Mouse (Mus musculus): ENCODE measurements around the gene Lipc. TPM values are rescaled to one million over a fixed set of nuclear protein-coding genes. Genes with fewer than 3 reads are reported as not detected.

The Lipc gene
- polyA plus RNA-seq, 1 experiment from 2014 or later, result not detected

GRCm38 (mm10) chr9:70981721-70982120, 29.7 kb upstream of the Lipc start:
- ATAC-seq, result peak; percentile 78
- 52% methylated on average over 1 of the region's 1 CpGs for WGBS

DNA sequence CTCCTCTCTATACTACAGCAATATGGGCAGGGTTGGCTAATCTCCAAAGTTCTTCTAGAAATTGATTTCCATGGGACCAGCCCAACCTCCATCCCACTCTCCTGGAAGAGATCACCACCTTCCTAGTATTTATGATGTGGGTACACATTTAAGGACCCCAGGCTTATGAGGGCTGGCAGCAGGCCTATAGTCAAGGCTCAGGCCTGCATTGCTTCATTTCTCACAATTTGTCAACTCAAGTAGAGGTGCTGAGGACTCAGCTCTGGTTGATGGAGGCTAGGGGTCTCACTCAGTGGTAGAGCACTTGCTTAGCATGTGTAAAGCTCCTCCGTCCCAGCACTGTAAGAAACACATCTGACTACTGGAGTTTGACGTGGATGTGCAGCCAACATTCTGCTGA, 27.6 kb upstream of the Lipc start:
- 95% methylated on average over 2 of the region's 2 CpGs for whole genome bisulfite sequencing
- no peak for TF ChIP-seq CTCF (IDR thresholded peaks at IDR 0.05; ENCODE audit: low read depth)
- no peak overlapping the region for H3K4me2 ChIP-seq (replicated peaks; ENCODE audit: low read depth)
- H3K9ac ChIP-seq (ENCODE audit: low read depth, low read length), result no peak overlapping the region
- no peak for ATAC-seq
- no peaks in the 10 kb centered on the region for H3K4me1 ChIP-seq (replicated peaks; ENCODE audit: control insufficient read depth, insufficient read depth, low read length)
- H3K27ac ChIP-seq (ENCODE audit: low read depth, low read length), result no peak overlapping the region
- 0 out of 2 replicates have a peak, but pooled peaks cover 3% of the 10 kb centered on the region for H3K9me3 ChIP-seq (ENCODE audit: control insufficient read depth)
- no peak overlapping the region for H3K4me3 ChIP-seq (ENCODE audit: low read depth, low read length)
- no peaks in the 10 kb centered on the region for H3K36me3 ChIP-seq (ENCODE audit: control insufficient read depth, insufficient read depth)
- H3K27me3 ChIP-seq (replicated peaks; ENCODE audit: control insufficient read depth, insufficient read depth, low read length), result no peaks in the 10 kb centered on the region

More at GRCm38 (mm10) chr9:70981721-70982120, 29.7 kb upstream of the Lipc start:
- Histone ChIP-seq H3K9ac (ENCODE audit: low read depth, low read length) (no peak overlapping the region), H3K27me3 (replicated peaks; ENCODE audit: control insufficient read depth, insufficient read depth, low read length) (no peaks in the 10 kb centered on the region), H3K9me3 (ENCODE audit: control insufficient read depth) (0 out of 2 replicates have a peak, but pooled peaks cover 3% of the 10 kb centered on the region), H3K4me3 (ENCODE audit: low read depth, low read length) (no peak overlapping the region), H3K4me2 (replicated peaks; ENCODE audit: low read depth) (no peak overlapping the region), H3K36me3 (ENCODE audit: control insufficient read depth, insufficient read depth) (no peaks in the 10 kb centered on the region), H3K4me1 (replicated peaks; ENCODE audit: control insufficient read depth, insufficient read depth, low read length) (no peaks in the 10 kb centered on the region), H3K27ac (ENCODE audit: low read depth, low read length) (no peak overlapping the region)
- no peak for TF ChIP-seq CTCF (IDR thresholded peaks at IDR 0.05; ENCODE audit: low read depth)

GRCm38 (mm10) chr9:70979171-70979570, 27.1 kb upstream of the Lipc start:
- no peak overlapping the region for H3K9ac ChIP-seq (ENCODE audit: low read depth, low read length)
- H3K36me3 ChIP-seq (ENCODE audit: control insufficient read depth, insufficient read depth), result no peaks in the 10 kb centered on the region
- H3K27ac ChIP-seq (ENCODE audit: low read depth, low read length), result no peak overlapping the region
- 86% methylated on average over 5 of the region's 5 CpGs for WGBS
- no peak overlapping the region for H3K4me2 ChIP-seq (replicated peaks; ENCODE audit: low read depth)
- H3K9me3 ChIP-seq (ENCODE audit: control insufficient read depth), result 0 out of 2 replicates have a peak, but pooled peaks cover 3% of the 10 kb centered on the region
- no peak for ATAC-seq
- H3K4me1 ChIP-seq (replicated peaks; ENCODE audit: control insufficient read depth, insufficient read depth, low read length), result no peaks in the 10 kb centered on the region
- no peak overlapping the region for H3K4me3 ChIP-seq (ENCODE audit: low read depth, low read length)
- H3K27me3 ChIP-seq (replicated peaks; ENCODE audit: control insufficient read depth, insufficient read depth, low read length), result no peaks in the 10 kb centered on the region
- TF ChIP-seq CTCF (IDR thresholded peaks at IDR 0.05; ENCODE audit: low read depth), result no peak

DNA sequence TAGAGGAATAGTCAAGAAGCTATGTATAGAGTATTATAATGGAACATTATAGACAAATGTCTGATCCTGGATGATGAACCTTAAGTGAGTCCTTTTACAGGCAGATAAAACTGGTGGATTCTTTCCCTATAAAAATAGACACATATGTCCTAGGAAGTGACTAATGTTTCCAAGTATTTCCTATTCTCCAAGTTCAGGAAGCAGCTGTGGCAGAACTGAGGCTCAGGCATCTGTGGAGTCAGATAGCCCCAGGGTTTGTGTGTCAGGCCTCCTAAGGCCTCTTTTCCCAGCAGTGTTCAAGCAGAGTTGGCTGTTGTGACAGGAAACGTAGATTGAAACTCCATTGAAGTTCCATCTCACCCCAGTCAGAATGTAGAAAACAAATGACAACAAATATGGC, 25.4 kb upstream of the Lipc start:
- H3K4me3 ChIP-seq (ENCODE audit: low read depth, low read length), result no peak overlapping the region
- no peak overlapping the region for H3K27ac ChIP-seq (ENCODE audit: low read depth, low read length)
- no peak for TF ChIP-seq CTCF (IDR thresholded peaks at IDR 0.05; ENCODE audit: low read depth)
- H3K9ac ChIP-seq (ENCODE audit: low read depth, low read length), result no peak overlapping the region
- WGBS, result 75% methylated on average over 1 of the region's 1 CpGs
- 0 out of 2 replicates have a peak, but pooled peaks cover 3% of the 10 kb centered on the region for H3K9me3 ChIP-seq (ENCODE audit: control insufficient read depth)
- ATAC-seq, result no peak
- no peaks in the 10 kb centered on the region for H3K27me3 ChIP-seq (replicated peaks; ENCODE audit: control insufficient read depth, insufficient read depth, low read length)
- no peaks in the 10 kb centered on the region for H3K36me3 ChIP-seq (ENCODE audit: control insufficient read depth, insufficient read depth)
- H3K4me1 ChIP-seq (replicated peaks; ENCODE audit: control insufficient read depth, insufficient read depth, low read length), result no peaks in the 10 kb centered on the region
- no peak overlapping the region for H3K4me2 ChIP-seq (replicated peaks; ENCODE audit: low read depth)

GRCm38 (mm10) chr9:70975921-70976320, 23.9 kb upstream of the Lipc start:
- Histone ChIP-seq H3K27me3 (replicated peaks; ENCODE audit: control insufficient read depth, insufficient read depth, low read length) (0 out of 2 replicates have a peak, but pooled peaks cover 3% of the 10 kb centered on the region), H3K9me3 (ENCODE audit: control insufficient read depth) (0 out of 2 replicates have a peak, but pooled peaks cover 3% of the 10 kb centered on the region), H3K36me3 (ENCODE audit: control insufficient read depth, insufficient read depth) (no peaks in the 10 kb centered on the region), H3K9ac (ENCODE audit: low read depth, low read length) (no peak overlapping the region), H3K4me2 (replicated peaks; ENCODE audit: low read depth) (no peak overlapping the region), H3K4me3 (ENCODE audit: low read depth, low read length) (no peak overlapping the region), H3K27ac (ENCODE audit: low read depth, low read length) (no peak overlapping the region), H3K4me1 (replicated peaks; ENCODE audit: control insufficient read depth, insufficient read depth, low read length) (no peaks in the 10 kb centered on the region)
- TF ChIP-seq CTCF (IDR thresholded peaks at IDR 0.05; ENCODE audit: low read depth), result no peak
- WGBS, result 97% methylated on average over 2 of the region's 2 CpGs
- no peak for ATAC-seq

DNA sequence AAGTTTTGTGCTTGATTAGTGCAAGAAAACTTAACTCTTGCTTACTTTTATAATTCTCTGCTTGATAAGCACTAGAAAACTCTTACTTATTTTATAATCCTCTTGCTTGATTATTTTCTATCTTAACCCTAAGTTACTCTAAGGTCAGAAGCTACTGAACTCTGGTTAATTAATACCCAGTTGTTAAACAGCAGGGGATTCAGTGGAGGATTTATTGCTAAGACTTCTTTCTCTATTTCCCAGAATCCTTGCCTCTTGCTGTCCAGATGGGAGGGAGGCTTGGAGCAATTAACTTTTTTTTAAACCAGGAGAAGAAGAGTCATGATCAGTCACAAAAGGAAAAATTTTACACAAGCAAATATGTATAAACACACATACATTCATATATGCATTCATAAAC, 21.3 kb upstream of the Lipc start:
- no peak for TF ChIP-seq CTCF (IDR thresholded peaks at IDR 0.05; ENCODE audit: low read depth)
- Histone ChIP-seq H3K27me3 (replicated peaks; ENCODE audit: control insufficient read depth, insufficient read depth, low read length) (0 out of 2 replicates have a peak, but pooled peaks cover 3% of the 10 kb centered on the region), H3K4me2 (replicated peaks; ENCODE audit: low read depth) (no peak overlapping the region), H3K9me3 (ENCODE audit: control insufficient read depth) (no peaks in the 10 kb centered on the region), H3K36me3 (ENCODE audit: control insufficient read depth, insufficient read depth) (no peaks in the 10 kb centered on the region), H3K4me1 (replicated peaks; ENCODE audit: control insufficient read depth, insufficient read depth, low read length) (no peaks in the 10 kb centered on the region), H3K27ac (ENCODE audit: low read depth, low read length) (no peak overlapping the region), H3K9ac (ENCODE audit: low read depth, low read length) (no peak overlapping the region), H3K4me3 (ENCODE audit: low read depth, low read length) (no peak overlapping the region)
- no peak for ATAC-seq

DNA sequence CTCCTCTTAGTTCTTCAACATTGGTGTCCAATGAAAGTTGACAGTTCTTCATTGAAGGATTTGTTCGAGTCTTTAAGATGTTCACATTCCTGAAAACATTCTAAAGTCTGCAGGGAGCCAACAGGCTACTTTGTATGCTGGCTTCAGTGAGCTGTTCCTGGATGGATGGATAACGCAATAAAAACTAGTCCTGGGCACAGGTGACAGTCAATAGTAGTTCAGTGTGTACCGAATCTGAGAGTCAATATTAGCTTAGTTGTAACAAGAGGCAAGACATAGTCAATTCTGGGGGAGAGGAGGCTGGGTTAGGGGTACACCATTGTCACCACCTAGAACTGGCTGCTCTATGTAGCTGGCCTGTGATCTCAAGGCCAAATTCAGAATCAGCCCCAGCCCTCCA, 17.2 kb upstream of the Lipc start:
- 53% methylated on average over 3 of the region's 3 CpGs for WGBS

More for the DNA sequence above, 17.2 kb upstream of the Lipc start:
- no peak overlapping the region for H3K9ac ChIP-seq (ENCODE audit: low read depth, low read length)
- H3K27me3 ChIP-seq (replicated peaks; ENCODE audit: control insufficient read depth, insufficient read depth, low read length), result 0 out of 2 replicates have a peak, but pooled peaks cover 3% of the 10 kb centered on the region
- TF ChIP-seq CTCF (IDR thresholded peaks at IDR 0.05; ENCODE audit: low read depth), result no peak
- no peaks in the 10 kb centered on the region for H3K4me1 ChIP-seq (replicated peaks; ENCODE audit: control insufficient read depth, insufficient read depth, low read length)
- no peaks in the 10 kb centered on the region for H3K36me3 ChIP-seq (ENCODE audit: control insufficient read depth, insufficient read depth)
- H3K4me3 ChIP-seq (ENCODE audit: low read depth, low read length), result no peak overlapping the region
- no peak overlapping the region for H3K4me2 ChIP-seq (replicated peaks; ENCODE audit: low read depth)
- no peak overlapping the region for H3K27ac ChIP-seq (ENCODE audit: low read depth, low read length)
- ATAC-seq, result no peak
- H3K9me3 ChIP-seq (ENCODE audit: control insufficient read depth), result no peaks in the 10 kb centered on the region

Measured in intestine, postnatal 0 days (tissue).